Mouse (Mus musculus) heart, adult 2 months (tissue): Measurements from ENCODE around the gene Gm49393. TPM values are rescaled to one million over a fixed set of nuclear protein-coding genes. Genes with fewer than 3 reads are reported as not detected.

Experiments used
- DNase-seq, 2 experiments: peaks; one replicate each; pipeline ENCODE4 v3.0.0; 2021
- H3K27ac ChIP-seq: fragments of 200-600 bp; 2 replicates; pipeline ENCODE4 v1.8.1; 2022
- H3K27me3 ChIP-seq: fragments of 200-500 bp; 2 replicates; pipeline ENCODE4 v1.6.1; 2012; ENCODE audit warnings: mild to moderate bottlenecking, low read length, inconsistent platforms, mixed read lengths; ENCODE audit not compliant: control insufficient read depth, insufficient read depth
- H3K36me3 ChIP-seq: fragments of 200-500 bp; 2 replicates; pipeline ENCODE4 v1.6.1; 2012; ENCODE audit warnings: low read length, inconsistent platforms; ENCODE audit not compliant: control insufficient read depth, insufficient read depth
- H3K4me1 ChIP-seq: fragments of 200-500 bp; 2 replicates; pipeline ENCODE4 v1.6.1; 2011; ENCODE audit warnings: low read length; ENCODE audit not compliant: control insufficient read depth, insufficient read depth
- H3K4me3 ChIP-seq: fragments of 200-600 bp; 2 replicates; pipeline ENCODE4 v1.8.1; 2022
- H3K79me2 ChIP-seq: fragments of 200-500 bp; replicated peaks from 2 replicates; pipeline ENCODE4 v1.6.1; 2012; ENCODE audit warnings: mild to moderate bottlenecking, inconsistent platforms, low read length, moderate library complexity, mixed read lengths; ENCODE audit not compliant: control insufficient read depth, insufficient read depth
- H3K9ac ChIP-seq: fragments of 200-500 bp; 2 replicates; pipeline ENCODE4 v1.6.1; 2012; ENCODE audit warnings: low read depth, mild to moderate bottlenecking, control low read depth, inconsistent platforms, low read length, mixed read lengths
- CTCF ChIP-seq: fragments of 200-600 bp; IDR thresholded peaks from 2 replicates; pipeline ENCODE4 v1.8.1; 2022; ENCODE audit warnings: antibody characterized with exemption, mild to moderate bottlenecking, moderate library complexity
- EP300 ChIP-seq: fragments of 200-500 bp; IDR thresholded peaks from 2 replicates; pipeline ENCODE4 v1.6.1; 2011; ENCODE audit warnings: low read depth, low read length, control low read depth; ENCODE audit not compliant: insufficient read depth
- POLR2A ChIP-seq: fragments of 200-500 bp; IDR thresholded peaks from 2 replicates; pipeline ENCODE4 v1.6.1; 2011; ENCODE audit warnings: mild to moderate bottlenecking, low read depth, low read length, control low read depth; ENCODE audit not compliant: insufficient read depth
- WGBS: fragments of 180-500 bp; shearing (Covaris S2); methylation state at CpG from one replicate; pipeline ENCODE4 v1.1.7; 2018; 5-methylcytosine and 5-hydroxymethylcytosine counted together
- intact Hi-C: fragments of 180-260 bp; cut with DNase I; formaldehyde crosslinking; loops from one replicate; pipeline ENCODE4 v1.15.1; 2025
- polyA plus RNA-seq: library from polyadenylated mRNA; depleted of rRNA; stranded (reverse); fragments of >200 nt; gene quantifications from 2 replicates; pipeline ENCODE4 v1.2.3, GENCODE M21; 2012
- total RNA-seq, 2 experiments: library from RNA; stranded (reverse); gene quantifications; 2 replicates each; pipeline ENCODE4 v1.2.3; 2021

Gm49393 gene
- total and polyA plus RNA-seq, 3 experiments = not detected

- TF ChIP-seq CTCF (no peak), EP300 (no peak), POLR2A (no peak)
- H3K27me3 ChIP-seq = no peaks in the 10 kb centered on the region
- H3K36me3 ChIP-seq = no peaks in the 10 kb centered on the region
- H3K79me2 ChIP-seq = no peaks in the 10 kb centered on the region
- peak overlapping the region; percentile 73 for H3K27ac ChIP-seq
- no peak overlapping the region for H3K4me3 ChIP-seq
- H3K9ac ChIP-seq = no peak overlapping the region
- H3K4me1 ChIP-seq = peaks cover 3% of the 10 kb centered on the region
- peak in 1 of 2 experiments; percentile 23 for DNase-seq
- 54% methylated on average over 4 of the region's 4 CpGs for WGBS
- intact Hi-C loops = loop anchor here (1.0 to 5.0 kb wide), 3 partner anchors 49 to 114 kb away; partner anchors contain the start of genes Ctla2a, Ctla2b, Gm49391 and Gm49392
Observed at GRCm38 (mm10) chr13:60848241-60849120, 86.9 kb downstream of the Gm49393 start.

DNA sequence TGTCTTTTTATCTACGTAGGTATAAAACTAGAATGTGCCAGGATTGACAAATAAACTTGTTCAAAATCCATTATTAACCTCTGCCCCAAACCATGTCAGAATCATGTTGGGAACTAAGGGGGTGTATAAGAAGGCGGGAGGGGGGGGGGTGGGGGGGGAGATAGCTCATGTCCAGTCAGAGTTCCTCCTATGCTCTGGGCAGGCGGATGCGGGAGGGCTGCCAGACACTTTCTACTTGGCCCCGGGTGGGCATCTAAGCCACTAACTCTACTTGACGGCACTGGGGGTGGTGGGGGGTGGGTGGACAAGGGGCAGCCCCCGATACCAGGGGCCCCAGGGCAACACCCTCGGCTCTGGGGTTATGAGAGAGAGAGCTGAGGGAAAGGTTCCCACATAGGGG lies 92.2 kb downstream of the Gm49393 start:
- DNase-seq = no peak
- Histone ChIP-seq H3K4me3 (no peak overlapping the region), H3K4me1 (peaks cover 1% of the 10 kb centered on the region; the same call in 1 of the 2 replicates), H3K27me3 (no peaks in the 10 kb centered on the region), H3K79me2 (no peaks in the 10 kb centered on the region), H3K27ac (no peak overlapping the region), H3K9ac (no peak overlapping the region), H3K36me3 (no peaks in the 10 kb centered on the region)
- intact Hi-C loops = no loop called here
- 62% methylated on average over 8 of the region's 8 CpGs for WGBS
- TF ChIP-seq POLR2A (no peak), EP300 (no peak), CTCF (no peak)

- Histone ChIP-seq H3K9ac (no peak overlapping the region), H3K4me3 (no peak overlapping the region), H3K4me1 (no peaks in the 10 kb centered on the region), H3K79me2 (no peaks in the 10 kb centered on the region), H3K27me3 (no peaks in the 10 kb centered on the region), H3K36me3 (no peaks in the 10 kb centered on the region), H3K27ac (no peak overlapping the region)
- TF ChIP-seq CTCF (no peak), EP300 (no peak), POLR2A (no peak)
- DNase-seq = no peak
- WGBS = 65% methylated on average over 6 of the region's 6 CpGs
- intact Hi-C loops = no loop called here
Observed at GRCm38 (mm10) chr13:60842703-60843102, 92.7 kb downstream of the Gm49393 start.

DNA sequence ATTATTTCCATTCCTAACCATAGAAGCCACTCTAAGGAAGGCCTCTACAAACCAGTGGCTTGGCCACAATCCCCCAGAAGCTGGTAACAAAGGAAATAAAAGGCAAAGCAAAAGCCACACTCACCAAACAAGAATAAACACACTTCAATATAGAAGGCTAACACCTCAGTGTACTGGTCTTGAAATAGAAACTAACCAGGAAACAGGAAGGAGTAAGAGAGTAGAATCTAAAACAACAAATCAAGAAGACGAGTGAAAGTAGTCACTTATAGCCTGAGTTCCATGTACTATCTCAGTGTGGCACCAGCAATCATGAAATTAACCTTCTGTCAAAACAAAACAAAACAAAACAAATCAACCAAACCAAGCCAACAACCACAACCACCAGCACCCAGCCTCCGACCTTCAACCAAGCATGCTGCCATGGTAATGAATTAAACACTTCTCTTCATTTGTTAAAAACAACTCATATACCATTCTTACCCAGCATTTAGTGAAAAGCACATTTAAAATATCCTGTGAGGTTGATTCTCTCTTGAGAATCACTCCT lies 96.0 kb downstream of the Gm49393 start:
- H3K27ac ChIP-seq = no peak overlapping the region
- WGBS = 49% methylated on average over 2 of the region's 2 CpGs
- H3K9ac ChIP-seq = no peak overlapping the region
- intact Hi-C loops = no loop called here
- no peaks in the 10 kb centered on the region for H3K27me3 ChIP-seq
- no peak for DNase-seq
- no peaks in the 10 kb centered on the region for H3K4me1 ChIP-seq
- H3K4me3 ChIP-seq = no peak overlapping the region
- H3K79me2 ChIP-seq = no peaks in the 10 kb centered on the region
- no peak for TF ChIP-seq EP300
- TF ChIP-seq POLR2A = no peak
- TF ChIP-seq CTCF = no peak
- no peaks in the 10 kb centered on the region for H3K36me3 ChIP-seq

DNA sequence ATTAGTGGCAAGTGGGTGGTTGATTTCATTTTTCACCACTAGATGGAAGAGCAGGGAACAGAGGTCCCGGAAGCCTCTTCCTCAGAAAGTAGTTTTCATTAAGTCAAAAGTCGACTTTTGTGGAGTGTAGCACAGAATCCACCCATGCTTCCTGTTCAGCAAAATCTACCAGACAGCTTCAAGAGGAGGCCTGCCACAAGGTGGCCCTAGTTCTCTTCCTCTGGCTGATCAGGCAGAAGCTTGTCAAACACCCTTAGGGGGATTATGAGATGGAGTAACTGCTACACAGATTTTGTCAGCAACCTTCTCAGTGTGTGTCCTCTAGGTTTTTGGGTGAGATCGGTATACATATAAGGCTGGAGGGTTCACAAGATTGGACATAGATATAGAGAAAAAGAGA lies 109.3 kb downstream of the Gm49393 start:
- Histone ChIP-seq H3K36me3 (no peaks in the 10 kb centered on the region), H3K4me3 (no peak overlapping the region), H3K4me1 (no peaks in the 10 kb centered on the region), H3K9ac (no peak overlapping the region), H3K27ac (no peak overlapping the region), H3K27me3 (no peaks in the 10 kb centered on the region), H3K79me2 (no peaks in the 10 kb centered on the region)
- WGBS = 31% methylated on average over 3 of the region's 3 CpGs
- peak; percentile 45 to 51 for DNase-seq
- intact Hi-C loops = loop anchor here (2.0 to 5.0 kb wide), 2 partner anchors 71 to 131 kb away; partner anchors contain the start of genes Ctla2b and Gm49392
- TF ChIP-seq POLR2A = no peak
- TF ChIP-seq EP300 = peak; percentile 44; the same call in 1 of the 2 replicates
- peak; percentile 79 for TF ChIP-seq CTCF
